8 mouse cellular contexts compared by ENCODE assay signal in the genomic region with DNA sequence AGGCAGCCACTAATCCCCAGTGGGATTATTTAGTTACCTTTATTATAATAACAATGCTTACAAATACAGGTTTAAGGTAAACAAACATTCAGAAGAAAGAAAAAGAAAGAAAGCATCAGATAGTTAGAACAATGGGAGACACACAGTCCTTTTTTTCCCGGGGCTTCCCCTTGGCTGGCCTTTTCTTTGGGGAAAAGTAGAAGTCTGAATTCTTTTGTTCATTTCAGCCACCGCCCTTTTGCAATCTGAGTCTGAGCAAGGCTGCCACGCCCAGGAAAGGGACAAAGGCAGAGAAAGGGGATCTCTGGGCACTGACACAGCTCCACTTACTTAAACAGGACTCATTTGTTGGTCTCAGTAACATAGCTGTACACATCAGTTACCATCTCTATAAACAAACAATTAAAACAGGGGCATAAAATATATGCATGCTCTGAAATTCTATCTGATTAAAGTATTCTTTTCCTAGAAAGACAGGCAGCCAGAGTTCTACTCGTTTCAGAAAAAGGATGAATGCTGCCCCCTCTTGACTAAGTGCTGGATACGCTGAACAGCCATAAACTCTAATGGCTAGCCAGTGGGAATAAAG.
DNase-seq lines count a peak whose midpoint lies in the region; ATAC-seq lines count a peak whose summit lies in the region.

No protein-coding gene starts in this region.

- DNase-seq in MEL-GATA-1-ER (ENCODE audit: extremely low read depth, low read depth), result peak; percentile 7
- peak; percentile 17 for DNase-seq in cerebellum, adult 11-12 months
- peak; percentile 89 for DNase-seq in hindbrain, embryonic 14.5 days (ENCODE audit: low spot score)
- DNase-seq in left cerebral cortex, adult 11 months (ENCODE audit: low spot score), result peak; percentile 56
- peak; percentile 6 for DNase-seq in testis, postnatal 14 days (ENCODE audit: low spot score)
- DNase-seq in ovary, postnatal 36 days (ENCODE audit: low spot score), result no peak

- peak overlapping the region; percentile 23; the same call in 1 of the 2 replicates for H3K4me2 ChIP-seq in forebrain, embryonic 16.5 days (ENCODE audit: low read length)
- peak overlapping the region; percentile 25 for H3K4me2 ChIP-seq in hindbrain, embryonic 14.5 days (replicated peaks)
- peak overlapping the region; percentile 30 for H3K4me2 ChIP-seq in midbrain, embryonic 12.5 days (replicated peaks)

- no peaks in the 10 kb centered on the region for H3K36me3 ChIP-seq in forebrain, embryonic 16.5 days (ENCODE audit: control insufficient read depth, insufficient read depth)
- no peaks in the 10 kb centered on the region for H3K36me3 ChIP-seq in hindbrain, embryonic 14.5 days (replicated peaks; ENCODE audit: control insufficient read depth, insufficient read depth)
- no peaks in the 10 kb centered on the region for H3K36me3 ChIP-seq in midbrain, embryonic 12.5 days

- H3K4me3 ChIP-seq in forebrain, embryonic 16.5 days (replicated peaks; ENCODE audit: low read length), result no peak overlapping the region
- no peak overlapping the region for H3K4me3 ChIP-seq in hindbrain, embryonic 14.5 days (replicated peaks; ENCODE audit: low read length)
- H3K4me3 ChIP-seq in midbrain, embryonic 12.5 days, result no peak overlapping the region

- H3K4me1 ChIP-seq in forebrain, embryonic 16.5 days (replicated peaks; ENCODE audit: control insufficient read depth, insufficient read depth, low read length), result peaks cover 12% of the 10 kb centered on the region
- H3K4me1 ChIP-seq in hindbrain, embryonic 14.5 days (replicated peaks; ENCODE audit: control insufficient read depth, insufficient read depth, low read length), result peaks cover 27% of the 10 kb centered on the region
- H3K4me1 ChIP-seq in midbrain, embryonic 12.5 days, result peaks cover 19% of the 10 kb centered on the region

- WGBS in forebrain, embryonic 16.5 days, result 2% methylated on average over 5 of the region's 5 CpGs
- WGBS in hindbrain, embryonic 14.5 days, result under 1% methylated on average over 5 of the region's 5 CpGs
- WGBS in midbrain, embryonic 12.5 days, result 3% methylated on average over 5 of the region's 5 CpGs

- peak; percentile 91 for ATAC-seq in forebrain, embryonic 16.5 days
- ATAC-seq in hindbrain, embryonic 14.5 days (ENCODE audit: low FRiP score), result peak; percentile 78
- peak; percentile 75 for ATAC-seq in midbrain, embryonic 12.5 days (ENCODE audit: low FRiP score, low read depth)

- peak overlapping the region; percentile 75 for H3K27ac ChIP-seq in forebrain, embryonic 16.5 days (ENCODE audit: low read length)
- peak overlapping the region; percentile 91 for H3K27ac ChIP-seq in hindbrain, embryonic 14.5 days
- H3K27ac ChIP-seq in midbrain, embryonic 12.5 days (replicated peaks), result peak overlapping the region; percentile 86

- no peaks in the 10 kb centered on the region for H3K9me3 ChIP-seq in forebrain, embryonic 16.5 days (ENCODE audit: control insufficient read depth, low read length)
- no peaks in the 10 kb centered on the region for H3K9me3 ChIP-seq in hindbrain, embryonic 14.5 days (ENCODE audit: control insufficient read depth, low read length)
- no peaks in the 10 kb centered on the region for H3K9me3 ChIP-seq in midbrain, embryonic 12.5 days

- H3K9ac ChIP-seq in forebrain, embryonic 16.5 days (replicated peaks; ENCODE audit: low read depth, low read length), result peak overlapping the region; percentile 35; the same call in 1 of the 2 replicates
- H3K9ac ChIP-seq in hindbrain, embryonic 14.5 days, result peak overlapping the region; percentile 32; the same call in 1 of the 2 replicates
- no peak overlapping the region for H3K9ac ChIP-seq in midbrain, embryonic 12.5 days (replicated peaks)

- H3K27me3 ChIP-seq in forebrain, embryonic 16.5 days (replicated peaks; ENCODE audit: control insufficient read depth, insufficient read depth, low read length), result no peaks in the 10 kb centered on the region
- no peaks in the 10 kb centered on the region for H3K27me3 ChIP-seq in hindbrain, embryonic 14.5 days (ENCODE audit: control insufficient read depth, insufficient read depth, low read length)
- H3K27me3 ChIP-seq in midbrain, embryonic 12.5 days, result peaks cover 13% of the 10 kb centered on the region; the same call in 1 of the 2 replicates
